Mouse (Mus musculus): ENCODE data around the gene Prrx2.
A peak's percentile ranks its signal among the peaks of the same experiment; 100 is the strongest.

Prrx2 gene

GRCm38 (mm10) chr2:30823385-30824153, 11.2 kb upstream of the Prrx2 start:
- peak; percentile 64 for DNase-seq (ENCODE audit: low spot score)

- DNase-seq (ENCODE audit: low spot score) = peak; percentile 75
Observed at GRCm38 (mm10) chr2:30826825-30827748, 7.7 kb upstream of the Prrx2 start.

- DNase-seq (ENCODE audit: low spot score) = peak; percentile 99
Observed at GRCm38 (mm10) chr2:30827749-30828475, 6.9 kb upstream of the Prrx2 start.

- peak; percentile 72 for DNase-seq (ENCODE audit: low spot score)
Observed at GRCm38 (mm10) chr2:30829315-30829714, 5.5 kb upstream of the Prrx2 start.

- DNase-seq (ENCODE audit: low spot score) = no peak
Observed at GRCm38 (mm10) chr2:30830283-30830795, 4.4 kb upstream of the Prrx2 start, which contains the start of gene Asb6. TSS of gene Asb6 (minus strand) at chr2:30830333.

- DNase-seq (ENCODE audit: low spot score) = no peak
Observed at GRCm38 (mm10) chr2:30833644-30834043, 1.1 kb upstream of the Prrx2 start.

- peak; percentile 81 for DNase-seq (ENCODE audit: low spot score)
Observed at GRCm38 (mm10) chr2:30836238-30836990, 1.6 kb downstream of the Prrx2 start.

GRCm38 (mm10) chr2:30842615-30843014, 7.8 kb downstream of the Prrx2 start:
- DNase-seq (ENCODE audit: low spot score) = no peak

GRCm38 (mm10) chr2:30845152-30846070, 10.6 kb downstream of the Prrx2 start:
- peak; percentile 70 for DNase-seq (ENCODE audit: low spot score)

GRCm38 (mm10) chr2:30846236-30846635, 11.5 kb downstream of the Prrx2 start:
- no peak for DNase-seq (ENCODE audit: low spot score)

GRCm38 (mm10) chr2:30846723-30847122, 12.0 kb downstream of the Prrx2 start:
- DNase-seq (ENCODE audit: low spot score) = no peak

- no peak for DNase-seq (ENCODE audit: low spot score)
Observed at GRCm38 (mm10) chr2:30848184-30848583, 13.4 kb downstream of the Prrx2 start.

- DNase-seq (ENCODE audit: low spot score) = no peak
Observed at GRCm38 (mm10) chr2:30850581-30850980, 15.8 kb downstream of the Prrx2 start.

GRCm38 (mm10) chr2:30852771-30853313, 18.1 kb downstream of the Prrx2 start:
- DNase-seq (ENCODE audit: low spot score) = no peak

- DNase-seq (ENCODE audit: low spot score) = no peak
Observed at GRCm38 (mm10) chr2:30857076-30857475, 22.3 kb downstream of the Prrx2 start.

- DNase-seq (ENCODE audit: low spot score) = no peak
Observed at GRCm38 (mm10) chr2:30859782-30860181, 25.0 kb downstream of the Prrx2 start.

GRCm38 (mm10) chr2:30862081-30862480, 27.3 kb downstream of the Prrx2 start:
- no peak for DNase-seq (ENCODE audit: low spot score)

GRCm38 (mm10) chr2:30863574-30863973, 28.8 kb downstream of the Prrx2 start:
- DNase-seq (ENCODE audit: low spot score) = no peak

- peak; percentile 62 for DNase-seq (ENCODE audit: low spot score)
Observed at GRCm38 (mm10) chr2:30864968-30865381, 30.2 kb downstream of the Prrx2 start.

GRCm38 (mm10) chr2:30865426-30865825, 30.7 kb downstream of the Prrx2 start:
- no peak for DNase-seq (ENCODE audit: low spot score)
